Mouse (Mus musculus): ENCODE results near the gene Tead1. TPM values are rescaled to one million over a fixed set of nuclear protein-coding genes. Genes with fewer than 3 reads are reported as not detected.

Tead1 gene
- total RNA-seq, 2 experiments from 2014 or later = 32.2 to 33.0 TPM

DNA sequence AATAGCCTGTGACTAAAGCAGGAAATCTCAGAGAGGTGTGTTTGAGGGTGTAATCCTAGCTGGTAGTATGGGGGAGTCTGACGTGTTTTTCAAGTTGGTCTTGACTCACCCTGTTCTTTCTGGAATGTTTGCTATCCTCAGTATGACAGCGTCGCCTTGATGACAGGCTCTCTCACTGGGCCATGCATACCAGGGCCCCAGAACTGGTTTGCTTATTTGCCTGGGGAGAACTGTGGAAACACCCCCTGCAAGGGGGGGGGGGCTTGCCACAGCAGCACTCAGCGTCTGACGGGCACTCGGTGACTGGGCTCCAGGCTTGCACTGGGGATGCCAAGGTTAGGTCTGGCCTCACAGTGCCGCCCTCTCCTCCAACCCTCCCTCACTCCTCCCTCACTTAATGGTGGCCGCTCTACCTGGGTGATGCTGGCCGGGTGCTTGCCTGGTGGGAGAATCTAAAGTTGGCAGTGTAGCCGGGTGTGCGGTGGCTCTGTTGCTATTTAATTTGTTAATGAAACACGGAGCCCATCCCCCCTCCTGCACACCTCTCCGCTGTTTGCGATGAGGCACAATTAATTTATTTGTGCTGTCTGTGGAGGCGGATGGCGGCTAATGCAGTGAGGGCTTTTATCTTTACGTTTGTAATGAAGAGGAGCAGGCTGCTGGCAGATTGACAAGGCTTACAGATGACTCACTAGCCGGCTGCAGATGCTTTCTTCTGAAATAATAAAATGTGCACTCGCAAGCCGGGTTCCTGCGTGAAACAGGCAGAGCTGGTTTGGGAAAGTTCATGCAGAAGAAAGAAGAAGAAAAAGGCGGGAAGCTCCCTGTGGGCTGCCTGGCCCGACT, 41.2 kb downstream of the Tead1 start:
- peak; percentile 34 to 49 for DNase-seq (ENCODE audit: low spot score in 2 of 2)

GRCm38 (mm10) chr7:112720989-112721337, 41.8 kb downstream of the Tead1 start:
- no peak for DNase-seq (ENCODE audit: low spot score in 2 of 2)

DNA sequence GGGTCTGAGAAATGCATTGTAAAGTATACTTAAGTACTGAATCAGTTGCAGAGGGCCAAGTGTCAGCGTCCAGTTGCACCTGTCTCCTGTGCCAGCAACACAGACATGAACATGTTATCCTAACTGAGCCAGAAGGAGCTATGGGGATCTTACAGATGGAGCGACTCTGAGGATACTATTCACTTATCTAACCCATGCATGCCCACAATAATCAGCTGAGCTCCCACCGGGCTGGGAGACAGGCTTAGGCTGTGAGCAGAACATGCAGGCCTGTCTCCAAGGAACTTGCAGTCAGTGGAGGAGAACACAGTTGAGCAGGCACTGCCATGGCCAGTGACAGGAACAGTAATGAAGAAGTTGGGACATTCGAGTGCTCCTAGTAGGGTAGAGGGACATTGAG, 42.7 kb downstream of the Tead1 start:
- no peak for DNase-seq (ENCODE audit: low spot score in 2 of 2)

- DNase-seq (ENCODE audit: low spot score in 2 of 2) = no peak
Measured at GRCm38 (mm10) chr7:112728399-112728798, 49.3 kb downstream of the Tead1 start.

- no peak for DNase-seq (ENCODE audit: low spot score in 2 of 2)
Measured at GRCm38 (mm10) chr7:112730209-112730608, 51.1 kb downstream of the Tead1 start.

DNA sequence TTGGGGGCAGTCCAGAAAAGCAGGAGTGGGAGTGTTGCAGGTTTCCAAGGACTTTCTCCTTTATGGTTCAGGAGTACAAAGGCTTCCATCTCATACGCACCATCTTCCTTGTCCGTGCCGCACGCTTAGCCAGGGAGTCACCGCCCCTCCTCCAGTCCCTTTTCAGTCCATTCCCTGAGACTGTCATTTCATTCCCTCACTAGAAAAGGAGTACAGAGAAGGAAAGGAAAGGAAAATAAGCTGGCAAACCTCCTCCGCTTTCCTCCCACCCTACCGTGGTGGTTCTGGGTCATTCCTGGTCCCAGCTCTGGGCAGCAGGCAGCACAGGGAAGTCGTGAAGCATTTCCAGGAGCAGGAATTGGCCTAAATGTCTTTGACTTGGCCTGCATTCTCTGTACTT, 52.5 kb downstream of the Tead1 start:
- DNase-seq (ENCODE audit: low spot score in 2 of 2) = no peak

DNA sequence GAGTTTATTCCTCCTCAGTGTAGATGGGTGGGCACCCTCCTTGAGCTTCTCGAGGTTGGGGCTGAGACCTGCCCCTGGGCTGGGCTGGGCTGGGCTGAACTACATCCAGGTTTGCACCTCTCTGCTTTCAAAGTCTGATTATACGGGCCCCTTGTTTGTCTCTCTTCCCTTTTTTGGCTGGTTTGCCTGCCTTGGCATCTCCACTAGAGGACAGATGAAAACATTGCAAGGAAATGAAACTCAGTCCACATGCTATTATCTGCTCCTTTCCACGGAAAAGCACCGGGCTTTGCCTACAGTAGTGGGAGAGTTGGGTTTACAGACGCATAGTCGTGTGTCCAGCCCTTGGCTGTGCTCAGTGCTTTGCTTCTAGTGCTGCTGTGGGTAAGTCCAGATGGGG, 60.1 kb downstream of the Tead1 start:
- no peak for DNase-seq (ENCODE audit: low spot score in 2 of 2)

DNA sequence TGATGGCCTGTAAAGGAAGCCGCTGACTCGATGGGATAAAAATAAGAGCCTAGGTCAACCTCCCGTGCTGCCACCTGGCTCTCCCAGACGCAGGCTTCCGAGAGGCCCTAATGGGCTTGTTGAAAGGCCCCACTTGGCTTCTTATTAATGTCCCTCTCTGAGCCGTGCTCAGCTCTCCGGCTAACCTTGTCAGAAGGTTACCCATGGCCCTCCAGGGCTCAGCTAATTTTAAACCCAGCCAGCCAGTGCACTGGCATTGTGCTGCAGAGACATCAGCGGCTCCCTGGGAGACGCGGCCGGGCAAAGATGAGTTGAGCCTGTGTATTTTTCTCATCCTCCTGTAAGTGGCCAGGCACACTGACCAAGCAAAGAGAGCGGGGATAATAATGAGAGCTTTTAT, 62.7 kb downstream of the Tead1 start:
- DNase-seq (ENCODE audit: low spot score in 2 of 2) = no peak

- DNase-seq (ENCODE audit: low spot score in 2 of 2) = no peak
Measured at GRCm38 (mm10) chr7:112743063-112743462, 63.9 kb downstream of the Tead1 start.

- DNase-seq (ENCODE audit: low spot score in 2 of 2) = peak in 1 of 2 experiments; percentile 21
Measured at GRCm38 (mm10) chr7:112743621-112744395, 64.7 kb downstream of the Tead1 start.

GRCm38 (mm10) chr7:112747187-112747586, 68.1 kb downstream of the Tead1 start:
- no peak for DNase-seq (ENCODE audit: low spot score in 2 of 2)

DNA sequence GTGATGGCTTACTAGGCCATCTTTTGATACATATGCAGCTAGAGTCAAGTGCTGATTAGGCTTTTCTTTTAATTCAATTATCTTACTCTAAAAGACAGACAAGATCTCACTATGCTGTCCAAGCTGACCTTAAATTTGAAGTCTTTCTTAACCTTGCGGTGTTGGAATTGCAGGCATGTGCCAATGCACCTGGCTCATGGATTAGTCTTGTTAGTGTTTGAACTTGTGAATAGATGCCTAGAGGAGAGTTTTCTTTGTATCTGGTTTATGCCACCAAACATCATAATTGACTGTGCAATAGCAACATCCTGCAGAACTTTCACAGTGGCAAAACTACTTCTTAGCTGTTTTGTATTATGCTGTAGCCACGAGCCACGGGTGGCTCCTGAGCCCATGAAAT, 68.7 kb downstream of the Tead1 start:
- no peak for DNase-seq (ENCODE audit: low spot score in 2 of 2)

DNA sequence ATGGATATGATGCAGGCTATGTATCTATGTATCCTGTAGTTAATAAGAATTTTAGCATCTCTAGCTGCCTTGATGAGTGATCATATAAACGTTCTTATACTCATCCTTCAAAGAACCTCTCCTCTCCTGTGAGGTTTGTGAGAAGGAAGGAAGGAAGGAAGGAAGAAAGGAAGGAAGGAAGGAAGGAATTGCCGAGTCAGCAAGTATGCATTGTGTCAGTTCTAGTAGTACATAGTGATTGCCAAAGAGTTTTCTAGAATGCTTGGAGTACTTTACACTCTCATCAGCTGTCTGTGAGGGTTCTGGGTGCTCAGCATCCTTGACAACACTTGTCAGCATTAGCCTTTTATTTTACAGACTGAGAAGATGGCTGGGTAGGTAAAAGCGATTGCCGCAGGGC, 69.2 kb downstream of the Tead1 start:
- no peak for DNase-seq (ENCODE audit: low spot score in 2 of 2)

GRCm38 (mm10) chr7:112750101-112750500, 71.0 kb downstream of the Tead1 start:
- DNase-seq (ENCODE audit: low spot score in 2 of 2) = no peak

DNA sequence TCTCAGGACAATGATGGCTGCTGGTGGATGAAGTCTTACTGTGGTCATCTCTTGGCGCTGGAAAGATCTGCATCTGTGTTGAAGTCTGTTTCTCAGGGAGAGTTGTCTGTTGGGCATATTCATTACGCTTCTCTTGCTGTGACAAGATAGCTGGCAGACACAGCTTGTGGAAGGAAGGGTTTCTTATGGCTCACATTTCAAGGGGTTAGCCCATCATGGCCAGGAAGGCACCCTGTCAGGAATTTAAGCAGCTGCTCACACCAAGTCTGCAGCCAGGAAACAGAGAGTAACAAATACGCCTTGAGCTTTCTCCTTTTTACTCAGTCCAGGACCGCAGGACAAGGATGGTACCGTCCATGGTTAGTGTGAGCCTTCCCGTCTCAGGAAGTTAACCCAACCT, 73.2 kb downstream of the Tead1 start:
- no peak for DNase-seq (ENCODE audit: low spot score in 2 of 2)

GRCm38 (mm10) chr7:112753314-112753713, 74.2 kb downstream of the Tead1 start:
- no peak for DNase-seq (ENCODE audit: low spot score in 2 of 2)

DNA sequence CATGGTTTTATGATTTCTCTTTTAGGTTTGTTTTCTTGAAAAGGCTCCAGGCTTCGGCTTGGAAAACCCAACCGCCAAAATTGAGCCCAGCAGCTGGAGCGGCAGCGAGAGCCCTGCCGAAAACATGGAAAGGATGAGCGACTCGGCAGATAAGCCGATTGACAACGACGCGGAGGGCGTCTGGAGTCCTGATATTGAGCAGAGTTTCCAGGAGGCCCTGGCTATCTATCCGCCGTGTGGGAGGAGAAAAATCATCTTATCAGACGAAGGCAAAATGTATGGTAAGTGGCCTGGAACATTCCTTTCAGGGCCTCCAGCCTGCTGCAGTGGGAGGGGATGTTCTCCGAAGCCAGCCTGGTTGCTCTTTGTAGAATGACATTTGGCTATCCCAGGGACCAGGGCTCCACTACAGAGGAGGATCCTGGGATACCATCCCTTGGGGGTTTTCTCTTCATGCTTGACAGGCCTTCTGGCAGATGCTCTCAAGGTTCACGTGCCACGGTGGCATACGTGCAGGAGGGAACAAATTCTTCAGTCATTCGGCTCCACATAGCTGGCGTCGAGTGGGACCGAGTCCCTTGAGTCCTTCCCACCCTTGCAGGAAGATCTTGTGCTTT, 80.3 kb downstream of the Tead1 start:
- no peak for DNase-seq (ENCODE audit: low spot score in 2 of 2)

DNA sequence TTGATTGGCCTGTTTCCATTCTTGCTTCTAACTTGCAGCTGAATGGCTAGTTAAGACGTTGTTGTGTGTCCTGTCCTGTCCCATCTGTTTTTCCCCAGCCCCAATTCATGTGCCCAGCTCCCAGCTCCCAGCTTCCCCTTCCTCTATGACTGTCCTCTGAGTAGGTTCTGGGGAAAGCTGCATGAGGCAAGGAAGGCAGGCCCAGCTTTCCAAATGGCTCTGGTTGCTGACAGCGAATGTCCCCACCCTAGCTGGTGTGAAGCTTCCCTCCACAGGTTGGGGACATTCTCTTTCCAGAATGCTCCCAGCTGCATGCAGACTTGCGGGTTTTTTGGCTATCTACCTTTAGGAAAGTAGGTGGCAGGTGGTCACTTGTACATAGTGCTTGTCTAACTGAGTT, 81.2 kb downstream of the Tead1 start:
- DNase-seq (ENCODE audit: low spot score in 2 of 2) = no peak

DNA sequence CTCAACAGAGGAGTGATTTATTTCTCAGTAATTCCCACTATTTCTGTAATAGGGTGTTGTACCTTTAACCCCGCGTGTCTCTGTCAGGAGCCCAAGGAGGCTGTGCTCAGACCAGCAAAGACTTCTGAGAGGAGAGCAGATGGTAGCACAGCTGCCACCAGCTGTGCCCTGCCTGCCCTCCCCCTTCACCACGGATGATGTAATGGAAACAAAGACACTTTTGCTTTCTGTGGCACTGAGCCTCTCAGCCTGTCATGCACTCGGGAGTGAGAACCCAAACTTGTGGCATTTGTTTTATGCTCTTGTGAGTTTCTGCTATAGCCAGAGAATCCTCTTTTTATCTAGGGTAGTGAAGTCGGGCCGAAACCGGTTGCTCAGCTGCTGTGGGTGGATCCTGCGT, 81.7 kb downstream of the Tead1 start:
- no peak for DNase-seq (ENCODE audit: low spot score in 2 of 2)

DNA sequence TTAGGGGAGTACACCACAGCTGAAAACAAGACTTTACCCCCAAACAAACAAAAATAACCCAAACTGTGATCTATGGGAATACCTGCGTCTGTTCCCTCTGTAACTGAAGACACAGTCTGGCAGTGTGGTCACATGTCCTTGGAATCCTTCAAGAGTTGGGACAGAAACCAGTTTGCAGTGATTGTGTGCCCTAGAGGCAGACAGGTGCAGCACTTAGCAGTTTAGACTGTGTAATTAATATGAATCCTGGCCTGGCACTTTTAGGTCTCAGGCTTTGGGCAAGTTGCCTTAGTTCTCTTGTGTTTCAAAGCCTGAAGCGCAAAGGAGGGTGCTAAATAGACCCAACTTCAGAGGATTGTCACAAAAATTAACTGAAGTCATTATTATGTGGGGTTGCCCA, 83.8 kb downstream of the Tead1 start:
- no peak for DNase-seq (ENCODE audit: low spot score in 2 of 2)

GRCm38 (mm10) chr7:112763513-112763912, 84.4 kb downstream of the Tead1 start:
- DNase-seq (ENCODE audit: low spot score in 2 of 2) = no peak

DNA sequence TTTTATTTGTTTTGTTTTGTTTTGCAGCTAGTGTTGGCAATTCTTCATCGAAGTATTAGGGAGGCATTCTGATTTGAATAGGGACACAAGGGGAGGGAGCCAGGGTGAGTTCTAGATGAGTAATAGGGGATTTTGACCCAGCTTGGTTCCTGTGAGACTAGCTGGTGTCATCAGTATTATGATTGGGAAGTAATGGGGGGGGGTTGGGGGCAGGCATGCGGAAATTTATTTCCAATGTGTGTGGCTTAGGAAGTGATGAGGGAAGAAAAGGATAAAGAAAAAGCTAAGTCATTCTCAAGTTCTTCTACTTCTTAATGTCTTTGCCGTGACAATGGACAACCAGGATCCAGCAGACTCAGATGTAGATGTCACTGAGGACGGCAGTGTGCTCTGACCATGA, 85.8 kb downstream of the Tead1 start:
- DNase-seq (ENCODE audit: low spot score in 2 of 2) = no peak

All from layer of hippocampus, postnatal 10 days (tissue).